Comparison of ENCODE assay signal across 7 mouse cellular contexts in the genomic region with DNA sequence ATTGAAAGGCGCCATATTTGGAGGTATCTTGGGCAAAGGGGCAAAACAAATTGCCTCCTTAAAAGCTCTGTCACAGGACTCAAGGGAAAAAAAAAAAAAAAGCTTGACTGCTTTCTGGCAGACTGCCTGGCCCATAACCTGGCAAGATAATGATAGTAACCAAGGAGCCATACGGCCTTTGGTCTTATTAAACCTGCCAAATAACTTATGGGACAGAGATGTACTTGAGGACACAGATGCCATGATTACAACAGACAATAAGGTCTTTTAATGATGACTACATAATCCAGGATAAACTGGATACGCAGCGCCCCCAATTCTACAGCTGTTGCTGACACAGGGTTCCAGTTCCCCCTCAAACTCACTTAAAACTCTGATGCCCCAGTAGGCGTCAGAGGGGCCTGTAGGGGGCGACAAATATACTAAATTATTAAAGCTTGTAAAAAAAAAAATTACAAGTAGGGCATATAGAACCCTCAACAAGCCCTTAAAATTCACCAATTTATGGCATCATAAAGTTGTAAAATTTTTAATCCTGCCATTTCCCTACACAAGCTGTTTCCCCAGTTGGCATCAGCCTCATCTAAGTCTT. TPM values are rescaled to one million over a fixed set of nuclear protein-coding genes. Genes with fewer than 3 reads are reported as not detected.
A peak's percentile ranks its signal among the peaks of the same experiment; 100 is the strongest.
DNase-seq lines count a peak whose midpoint lies in the region; ATAC-seq and TF ChIP-seq lines count a peak whose summit lies in the region.

No protein-coding gene starts in this region.

- DNase-seq in midbrain, embryonic 14.5 days = peak; percentile 37
- no peak for DNase-seq in midbrain, embryonic 11.5 days (ENCODE audit: low spot score, missing footprints)
- no peak for DNase-seq in Patski (ENCODE audit: low read depth, low spot score)
- peak; percentile 50 to 59 for DNase-seq in cerebellum, adult 18-20 months
- DNase-seq in induced T-regulatory cell, adult 2 months (ENCODE audit: low read depth) = peak; percentile 71
- peak; percentile 50 to 53 for DNase-seq in natural killer cell, adult 2 months (ENCODE audit: low spot score in 2 of 2)

- WGBS in midbrain, embryonic 14.5 days = 55% methylated on average over 6 of the region's 6 CpGs
- WGBS in midbrain, embryonic 11.5 days = 57% methylated on average over 6 of the region's 6 CpGs
- WGBS in intestine, embryonic 16.5 days = 58% methylated on average over 6 of the region's 6 CpGs

- H3K9me3 ChIP-seq in midbrain, embryonic 14.5 days (ENCODE audit: control insufficient read depth, low read length) = 0 out of 2 replicates have a peak, but pooled peaks cover 3% of the 10 kb centered on the region
- H3K9me3 ChIP-seq in midbrain, embryonic 11.5 days (ENCODE audit: control insufficient read depth, low read length) = no peaks in the 10 kb centered on the region
- H3K9me3 ChIP-seq in intestine, embryonic 16.5 days (ENCODE audit: control insufficient read depth, low read length) = no peaks in the 10 kb centered on the region

- H3K27ac ChIP-seq in midbrain, embryonic 14.5 days (replicated peaks; ENCODE audit: low read depth, low read length) = no peak overlapping the region
- no peak overlapping the region for H3K27ac ChIP-seq in midbrain, embryonic 11.5 days (ENCODE audit: low read depth, low read length)
- no peak overlapping the region for H3K27ac ChIP-seq in intestine, embryonic 16.5 days (ENCODE audit: low read length)

- CTCF ChIA-PET in Patski (lab: Charles Lee) = interaction anchor here (1.0 kb wide), 2 partner anchors 10 to 186 kb away, joined by 4 read pairs; no protein-coding TSS in a partner anchor

- no peak overlapping the region for H3K4me2 ChIP-seq in midbrain, embryonic 14.5 days (ENCODE audit: low read length)
- no peak overlapping the region for H3K4me2 ChIP-seq in midbrain, embryonic 11.5 days
- no peak overlapping the region for H3K4me2 ChIP-seq in intestine, embryonic 16.5 days (ENCODE audit: low read depth, low read length)

- no peak overlapping the region for H3K4me3 ChIP-seq in midbrain, embryonic 14.5 days (replicated peaks; ENCODE audit: low read depth, low read length)
- no peak overlapping the region for H3K4me3 ChIP-seq in midbrain, embryonic 11.5 days (ENCODE audit: low read depth, low read length)
- H3K4me3 ChIP-seq in intestine, embryonic 16.5 days (ENCODE audit: low read length) = no peak overlapping the region

- in situ Hi-C loops in Patski (cut with MboI; ENCODE audit: low pct_unique_long_range_greater_than_20kb) = no loop called here

- H3K9ac ChIP-seq in midbrain, embryonic 14.5 days (replicated peaks; ENCODE audit: low read length) = no peak overlapping the region
- H3K9ac ChIP-seq in midbrain, embryonic 11.5 days (ENCODE audit: low read length) = no peak overlapping the region
- H3K9ac ChIP-seq in intestine, embryonic 16.5 days (ENCODE audit: low read depth, low read length) = no peak overlapping the region

- ATAC-seq in midbrain, embryonic 14.5 days (ENCODE audit: low FRiP score, low TSS enrichment) = no peak
- no peak for ATAC-seq in midbrain, embryonic 11.5 days (ENCODE audit: low FRiP score)
- no peak for ATAC-seq in Patski
- no peak for ATAC-seq in intestine, embryonic 16.5 days

- no peaks in the 10 kb centered on the region for H3K27me3 ChIP-seq in midbrain, embryonic 14.5 days (ENCODE audit: control insufficient read depth, insufficient read depth, low read length)
- H3K27me3 ChIP-seq in midbrain, embryonic 11.5 days (ENCODE audit: control insufficient read depth, insufficient read depth, low read length) = no peaks in the 10 kb centered on the region
- H3K27me3 ChIP-seq in Patski = no peaks in the 10 kb centered on the region
- H3K27me3 ChIP-seq in intestine, embryonic 16.5 days (replicated peaks; ENCODE audit: control insufficient read depth, insufficient read depth, low read length) = no peaks in the 10 kb centered on the region

- no peaks in the 10 kb centered on the region for H3K4me1 ChIP-seq in midbrain, embryonic 14.5 days (ENCODE audit: control insufficient read depth, insufficient read depth, low read length)
- H3K4me1 ChIP-seq in midbrain, embryonic 11.5 days (ENCODE audit: control insufficient read depth, insufficient read depth, low read length) = no peaks in the 10 kb centered on the region
- no peaks in the 10 kb centered on the region for H3K4me1 ChIP-seq in intestine, embryonic 16.5 days (ENCODE audit: control insufficient read depth, insufficient read depth, low read length)

- peak; percentile 47 for TF ChIP-seq CTCF in Patski (IDR thresholded peaks at IDR 0.05)

- no peaks in the 10 kb centered on the region for H3K36me3 ChIP-seq in midbrain, embryonic 14.5 days (ENCODE audit: control insufficient read depth, insufficient read depth, low read length)
- H3K36me3 ChIP-seq in midbrain, embryonic 11.5 days (ENCODE audit: control insufficient read depth, insufficient read depth, low read length) = no peaks in the 10 kb centered on the region
- H3K36me3 ChIP-seq in intestine, embryonic 16.5 days (ENCODE audit: control insufficient read depth, insufficient read depth, low read length) = no peaks in the 10 kb centered on the region

- POLR2A ChIA-PET in Patski (lab: Charles Lee) = no interaction called here

RNA-seq across cellular contexts. Expression of gene Snapc3, which starts 33.5 kb away (rescaled TPM):
- polyA plus RNA-seq in midbrain, embryonic 14.5 days (2014; fragmentation: Nextera tagmentation; extraction: Ambion mirVana) = 86.8 and 87.3 TPM in 2 replicates
- polyA plus RNA-seq in midbrain, embryonic 11.5 days (2014; fragmentation: Nextera tagmentation; extraction: Ambion mirVana) = 75.2 and 83.0 TPM in 2 replicates
- 34.3 TPM for polyA plus RNA-seq in Patski (2021)
- polyA plus RNA-seq in intestine, embryonic 16.5 days (2015; fragmentation: Nextera tagmentation; extraction: Ambion mirVana) = 24.6 and 27.2 TPM in 2 replicates

RNA-seq across cellular contexts. Expression of gene Ttc39b, which starts 59.9 kb away (rescaled TPM):
- polyA plus RNA-seq in midbrain, embryonic 14.5 days (2014; fragmentation: Nextera tagmentation; extraction: Ambion mirVana) = 5.9 and 6.1 TPM in 2 replicates
- 1.9 and 2.1 TPM in 2 replicates for polyA plus RNA-seq in midbrain, embryonic 11.5 days (2014; fragmentation: Nextera tagmentation; extraction: Ambion mirVana)
- polyA plus RNA-seq in Patski (2021) = 14.4 TPM
- 1.4 and 2.4 TPM in 2 replicates for polyA plus RNA-seq in intestine, embryonic 16.5 days (2015; fragmentation: Nextera tagmentation; extraction: Ambion mirVana)

Comparison
In these comparisons a context has a peak if more than half of its experiments do, and no peak if none do; other contexts are left out.
1. DNase-seq: peak in midbrain, embryonic 14.5 days (single experiment), cerebellum, adult 18-20 months (2 of 2), induced T-regulatory cell, adult 2 months (single experiment) and natural killer cell, adult 2 months (2 of 2); none in midbrain, embryonic 11.5 days (single experiment) and Patski (single experiment).